ENCODE assay signal across 14 mouse cellular contexts in genomic region chr5:150644926-150645325, GRCm38 (mm10).
"Had no signal": no experiment of that assay in that cellular context is flagged by ENCODE, and none has a peak within 500 bp of the region (broad histone marks: within the 10 kb centered on the region; RNA-seq: fewer than 3 reads in every experiment).

No protein-coding gene starts in this region.

- ATAC-seq: intestine, postnatal 0 days; midbrain, embryonic 16.5 days had no signal

- H3K27me3 ChIP-seq: limb, embryonic 15.5 days; megakaryocyte, embryonic 14.5 days; midbrain, embryonic 12.5 days; neural tube, embryonic 13.5 days had no signal

- H3K27ac ChIP-seq: kidney, postnatal 0 days; limb, embryonic 15.5 days; midbrain, embryonic 12.5 days; neural tube, embryonic 13.5 days had no signal

- H3K4me2 ChIP-seq: limb, embryonic 15.5 days; lung, embryonic 14.5 days; midbrain, embryonic 12.5 days; neural tube, embryonic 13.5 days had no signal

- H3K9me3 ChIP-seq: limb, embryonic 15.5 days; megakaryocyte, embryonic 14.5 days; midbrain, embryonic 12.5 days; neural tube, embryonic 13.5 days had no signal

- H3K9ac ChIP-seq: limb, embryonic 15.5 days; lung, embryonic 14.5 days; midbrain, embryonic 12.5 days; neural tube, embryonic 13.5 days had no signal

- H3K4me3 ChIP-seq: limb, embryonic 15.5 days; megakaryocyte, embryonic 14.5 days; midbrain, embryonic 12.5 days; neural tube, embryonic 13.5 days had no signal

- DNase-seq: kidney, adult 8-10 months; kidney, postnatal 4 days; lung, embryonic 14.5 days; lung, postnatal 10 days; lung, postnatal 4 days; right cerebral cortex, postnatal 25 days; thymus, postnatal 36 days had no signal

- H3K4me1 ChIP-seq: limb, embryonic 15.5 days; megakaryocyte, embryonic 14.5 days; midbrain, embryonic 12.5 days; neural tube, embryonic 13.5 days had no signal
